Mouse (Mus musculus) c-Kit-positive CD71-positive TER-119-positive erythroid progenitor cells, embryonic 14.5 days (primary cell): ENCODE data around the gene Stpg1.
A peak's percentile ranks its signal among the peaks of the same experiment; 100 is the strongest.

ENCODE experiments used
- DNase-seq: peaks from one replicate; pipeline ENCODE4 v3.0.0-alpha.2; 2013; ENCODE audit warnings: low spot score

Stpg1 gene

GRCm38 (mm10) chr4:135513865-135514264 is 19.3 kb downstream of the Stpg1 start:
- no peak for DNase-seq

GRCm38 (mm10) chr4:135514925-135515324 is 20.3 kb downstream of the Stpg1 start:
- no peak for DNase-seq

GRCm38 (mm10) chr4:135516351-135517316 is 22.0 kb downstream of the Stpg1 start:
- peak; percentile 52 for DNase-seq

- no peak for DNase-seq
These were observed 23.5 kb downstream of the Stpg1 start for GRCm38 (mm10) chr4:135518135-135518534.

GRCm38 (mm10) chr4:135520421-135520820 is 25.8 kb downstream of the Stpg1 start:
- no peak for DNase-seq

DNA sequence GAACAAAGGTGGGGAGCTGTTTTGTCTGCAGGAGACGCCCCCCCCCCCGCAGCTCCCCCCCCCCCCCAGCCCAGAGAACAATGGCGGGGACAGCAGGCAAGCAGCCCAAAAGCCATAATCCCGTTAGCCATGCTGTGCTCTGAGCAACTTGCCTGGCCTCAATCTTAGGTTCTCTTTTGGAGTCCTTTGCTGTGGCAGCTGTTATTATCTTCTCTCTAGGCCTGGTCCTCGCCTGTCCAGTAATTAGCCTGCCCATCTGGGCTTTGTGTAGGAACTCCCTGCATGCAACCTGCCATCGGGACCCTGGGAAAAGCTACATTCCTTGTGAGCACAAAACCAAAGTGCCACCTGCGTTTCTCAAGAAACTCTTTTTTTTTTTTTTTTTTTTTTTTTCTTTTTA is 29.3 kb downstream of the Stpg1 start:
- no peak for DNase-seq

DNA sequence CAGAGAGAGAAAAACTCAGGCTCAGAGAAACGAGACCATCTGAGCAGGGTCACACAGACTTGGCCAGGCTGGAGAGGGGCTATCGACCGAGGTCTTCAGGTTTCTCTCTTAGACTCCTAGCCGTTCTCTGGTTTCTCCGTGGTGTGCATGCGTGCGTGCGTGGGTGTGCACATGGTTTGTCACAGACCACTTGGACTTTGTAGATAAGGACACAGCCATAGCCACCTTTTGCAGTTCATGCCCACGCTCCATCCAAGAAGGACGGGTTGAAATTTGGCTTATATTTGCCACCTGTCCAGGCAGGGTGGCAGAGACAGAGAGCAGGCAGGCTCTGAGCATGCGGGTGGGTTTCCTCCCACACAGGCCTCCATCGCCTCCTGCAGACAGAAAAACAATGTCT is 30.5 kb downstream of the Stpg1 start:
- DNase-seq: no peak

DNA sequence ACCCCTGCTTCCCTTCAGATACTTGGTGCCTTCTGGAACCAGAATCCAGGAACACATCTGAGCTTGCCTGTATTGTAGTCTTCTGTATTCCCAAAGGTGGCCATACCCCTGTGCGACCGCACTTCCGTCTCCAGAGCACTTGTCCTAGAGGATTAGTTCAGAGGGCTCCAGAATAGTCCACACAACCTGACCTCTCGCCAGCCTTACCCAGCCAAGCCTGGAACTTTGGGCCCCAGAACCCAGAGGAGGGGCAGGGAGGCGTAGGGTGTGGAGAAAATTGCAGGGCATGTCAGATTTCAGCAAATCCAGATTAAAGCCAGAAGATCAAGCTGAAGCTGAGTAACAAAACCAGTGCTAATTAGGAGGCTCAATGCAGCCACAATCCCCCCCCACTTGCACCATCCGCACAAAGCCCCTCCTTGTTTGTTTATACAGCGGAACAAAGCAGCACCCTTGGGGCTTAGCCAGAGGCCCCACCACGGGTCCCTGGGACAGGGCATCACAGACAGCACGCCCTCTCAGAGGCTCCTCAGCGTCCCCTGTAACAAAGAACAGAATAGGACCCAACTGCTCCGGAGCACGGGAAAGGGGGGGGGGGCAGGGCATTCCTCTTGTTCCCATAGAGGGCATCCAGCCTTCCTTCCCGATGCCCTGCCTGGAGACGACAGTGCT is 31.6 kb downstream of the Stpg1 start:
- DNase-seq: no peak

DNA sequence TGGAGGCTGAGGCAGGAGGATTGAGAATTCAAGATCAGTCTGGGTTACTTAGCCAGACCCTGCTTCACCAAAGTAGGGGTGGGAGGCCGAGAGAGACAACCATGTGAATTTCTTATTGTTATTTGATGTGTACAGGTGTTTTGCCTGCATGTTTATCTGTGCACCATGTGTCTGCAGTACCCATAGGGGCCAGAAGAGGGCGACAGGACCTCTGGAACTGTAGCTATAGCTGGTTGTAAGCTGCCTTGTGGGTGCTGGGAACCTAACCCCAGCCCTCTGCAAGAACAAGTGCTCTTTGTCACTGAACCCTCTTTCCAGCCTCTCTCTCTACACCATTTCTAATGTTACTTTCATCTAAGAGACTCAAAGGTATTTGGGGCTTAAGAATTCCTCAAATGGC is 35.7 kb downstream of the Stpg1 start:
- DNase-seq: no peak

- DNase-seq: no peak
These were observed 36.6 kb downstream of the Stpg1 start for GRCm38 (mm10) chr4:135531236-135531635.

- no peak for DNase-seq
These were observed 37.4 kb downstream of the Stpg1 start for GRCm38 (mm10) chr4:135531771-135532613.

GRCm38 (mm10) chr4:135533001-135533400 is 38.4 kb downstream of the Stpg1 start:
- DNase-seq: no peak

DNA sequence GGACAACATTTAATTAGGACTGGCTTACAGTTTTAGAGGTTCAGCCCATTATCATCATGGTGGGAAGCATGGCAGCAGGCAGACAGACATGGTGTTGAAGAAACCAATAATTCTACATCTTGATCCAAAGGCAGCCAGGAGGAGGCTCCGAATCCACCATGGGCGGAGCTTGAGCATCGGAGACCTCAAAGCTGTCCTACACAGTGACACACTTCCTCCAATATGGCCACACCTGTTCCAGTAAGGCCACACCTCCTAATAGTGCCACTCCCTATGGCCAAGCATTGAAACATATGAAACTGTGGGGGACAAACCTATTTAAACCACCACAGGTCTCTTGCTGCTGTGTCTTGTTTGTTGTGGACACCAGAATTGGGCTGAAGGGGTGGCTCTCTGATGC is 40.4 kb downstream of the Stpg1 start:
- no peak for DNase-seq

DNA sequence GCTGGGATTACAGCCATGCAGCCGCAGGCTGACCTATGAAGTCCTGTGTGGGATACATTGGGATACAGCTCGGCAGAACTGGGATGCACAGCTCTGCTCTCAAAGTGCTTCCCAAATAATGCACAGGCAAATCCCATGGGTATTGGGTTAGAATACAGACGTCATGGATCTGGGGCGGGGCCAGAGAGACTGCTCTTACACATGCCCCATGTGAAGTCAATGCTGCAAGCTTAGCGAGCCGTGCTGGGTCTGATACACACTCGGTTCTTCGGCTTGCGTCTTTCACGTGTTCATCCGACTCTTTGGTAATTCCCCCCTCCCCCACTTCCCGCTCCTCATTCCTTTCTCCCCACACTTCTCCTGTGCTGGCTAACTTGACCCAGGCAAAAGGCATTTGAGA is 44.5 kb downstream of the Stpg1 start:
- no peak for DNase-seq

GRCm38 (mm10) chr4:135540057-135540456 is 45.5 kb downstream of the Stpg1 start:
- DNase-seq: no peak

DNA sequence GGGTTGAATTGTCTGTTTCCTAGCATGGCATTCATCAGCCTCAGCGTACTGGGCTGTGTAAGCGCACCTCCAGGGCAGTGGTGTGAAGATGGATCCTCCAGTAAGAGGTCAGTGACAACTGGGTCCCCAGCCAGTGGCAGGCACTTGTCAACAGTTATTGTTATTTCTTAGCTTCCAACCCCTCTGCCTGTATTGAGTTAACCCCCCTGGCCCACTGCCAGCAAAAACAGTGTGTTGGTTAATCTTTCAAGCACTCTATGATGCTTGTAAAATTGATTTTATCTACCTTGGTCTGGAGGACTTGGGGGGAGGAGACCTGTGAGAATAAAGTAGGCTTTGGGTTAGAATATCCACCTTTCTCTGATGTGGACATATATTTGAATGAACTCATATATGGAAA is 49.7 kb downstream of the Stpg1 start:
- no peak for DNase-seq

DNA sequence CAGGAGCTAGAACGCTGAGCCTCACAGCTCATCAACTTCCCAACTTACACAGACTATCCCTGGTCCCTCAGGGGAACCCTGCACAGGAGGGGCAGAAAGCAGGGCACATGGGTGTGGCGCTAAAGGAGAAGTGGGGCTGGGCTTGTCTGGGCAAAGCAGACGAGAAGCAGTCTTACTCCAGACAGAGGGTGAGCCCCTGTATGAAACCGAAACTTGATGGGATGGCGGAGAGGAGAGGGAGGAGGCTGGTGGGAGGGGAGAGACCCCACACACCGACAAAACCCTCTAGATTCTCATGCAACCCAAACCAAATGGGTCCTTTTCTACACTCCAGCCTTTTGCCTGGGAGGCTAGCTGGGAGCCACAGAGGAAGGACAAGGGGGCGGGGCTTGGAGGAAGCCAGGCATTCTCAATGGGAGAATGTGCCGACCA is 50.5 kb downstream of the Stpg1 start:
- DNase-seq: no peak

DNA sequence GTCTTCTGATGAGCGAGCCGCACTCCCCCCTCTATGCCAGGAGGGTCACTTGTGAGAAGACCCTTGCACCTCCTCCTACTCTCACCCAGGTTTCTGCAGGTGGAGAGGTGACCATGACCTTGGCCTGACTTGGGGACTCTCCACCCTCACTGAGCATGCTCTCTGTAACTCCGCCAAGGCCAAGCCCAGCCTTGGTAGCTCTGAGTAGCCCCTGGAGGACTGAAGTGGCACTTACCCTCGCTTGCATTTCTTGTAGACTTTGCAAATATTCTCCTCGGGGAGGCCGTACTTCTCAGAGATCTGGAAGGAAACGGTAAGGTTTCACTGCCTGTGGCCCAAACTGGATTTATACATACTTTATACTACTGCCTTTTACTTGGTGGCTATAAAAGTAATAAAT is 51.4 kb downstream of the Stpg1 start:
- no peak for DNase-seq

GRCm38 (mm10) chr4:135546793-135547192 is 52.2 kb downstream of the Stpg1 start:
- no peak for DNase-seq

DNA sequence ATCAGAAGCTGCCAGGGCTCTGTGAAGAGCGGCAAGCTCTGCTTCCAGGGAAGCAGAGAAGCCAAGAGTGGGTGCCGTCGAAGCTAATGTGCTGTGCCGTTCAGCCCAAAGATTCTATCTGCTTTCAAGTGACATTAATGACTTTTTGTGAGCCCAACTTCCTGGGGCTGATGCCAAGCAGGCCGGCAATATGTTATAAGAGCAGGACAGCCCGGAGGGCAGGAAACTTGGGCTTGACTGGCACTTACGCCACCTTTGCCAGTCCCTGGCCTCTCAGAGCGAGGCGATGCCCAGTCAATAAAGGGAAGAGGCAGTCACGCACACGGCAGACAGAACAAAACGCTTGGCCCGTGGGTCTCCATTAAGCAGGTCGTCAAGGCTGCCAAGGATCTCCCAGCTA is 53.0 kb downstream of the Stpg1 start:
- no peak for DNase-seq

- DNase-seq: no peak
These were observed 53.5 kb downstream of the Stpg1 start for GRCm38 (mm10) chr4:135548108-135548507.

GRCm38 (mm10) chr4:135548521-135549077 is 54.0 kb downstream of the Stpg1 start:
- no peak for DNase-seq
